Mouse (Mus musculus) yolk sac, embryonic 10.5 days (tissue): ENCODE measurements around the gene Tln1.
"Not testable (repeated sequence)": the region's sequence is repeated elsewhere in the genome, so short reads cannot be mapped to it uniquely, and the experiment has no call there.

Source experiments
- DNase-seq: peaks from one replicate; pipeline ENCODE4 v3.0.0-alpha.2; 2017; ENCODE audit warnings: low spot score

Tln1 gene

DNA sequence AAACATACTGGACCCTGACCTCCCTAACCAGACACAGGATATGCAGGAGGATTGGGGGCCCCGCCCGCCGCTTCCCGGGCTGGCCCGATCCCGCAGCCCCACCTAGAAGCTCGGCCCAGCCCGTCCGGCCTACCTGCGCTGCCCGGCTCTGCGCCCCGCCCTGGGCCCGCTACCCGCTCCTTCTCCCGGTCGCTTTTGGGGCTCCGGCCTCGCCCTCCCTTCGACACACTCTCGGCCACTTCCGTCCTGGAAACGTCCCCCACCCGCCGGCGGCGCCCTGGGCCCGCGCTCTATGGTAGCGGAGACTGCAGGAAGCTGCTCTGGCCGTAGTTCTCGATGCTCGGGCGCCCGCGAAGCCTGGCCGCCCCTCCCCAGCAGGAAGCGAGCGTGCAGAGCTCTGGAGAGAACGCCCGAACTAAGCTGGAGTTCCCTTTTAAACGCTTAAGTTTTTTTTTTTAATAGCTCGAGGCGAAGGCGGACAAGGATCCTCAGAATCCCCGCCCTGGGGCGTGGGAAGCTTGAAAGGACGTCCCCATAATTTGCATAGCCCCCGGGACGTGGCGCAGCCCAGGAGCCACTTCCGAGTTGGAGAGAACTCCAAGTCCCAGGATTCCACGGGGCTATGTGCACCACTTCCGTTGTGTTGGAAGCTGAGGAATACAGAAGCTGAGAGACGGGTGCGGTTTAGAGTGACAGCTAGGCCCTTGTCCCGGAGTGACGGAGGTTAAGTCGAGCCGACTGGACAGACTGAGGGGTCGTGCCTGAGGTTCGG is at the start of gene Tln1, which contains the start of gene Creb3:
Gene Tln1, minus strand, starts transcription at position 695 of the 772 bp plus-strand sequence.
Gene Creb3, plus strand, starts transcription at position 336 of the 772 bp plus-strand sequence.
- DNase-seq = peak; percentile 97

DNA sequence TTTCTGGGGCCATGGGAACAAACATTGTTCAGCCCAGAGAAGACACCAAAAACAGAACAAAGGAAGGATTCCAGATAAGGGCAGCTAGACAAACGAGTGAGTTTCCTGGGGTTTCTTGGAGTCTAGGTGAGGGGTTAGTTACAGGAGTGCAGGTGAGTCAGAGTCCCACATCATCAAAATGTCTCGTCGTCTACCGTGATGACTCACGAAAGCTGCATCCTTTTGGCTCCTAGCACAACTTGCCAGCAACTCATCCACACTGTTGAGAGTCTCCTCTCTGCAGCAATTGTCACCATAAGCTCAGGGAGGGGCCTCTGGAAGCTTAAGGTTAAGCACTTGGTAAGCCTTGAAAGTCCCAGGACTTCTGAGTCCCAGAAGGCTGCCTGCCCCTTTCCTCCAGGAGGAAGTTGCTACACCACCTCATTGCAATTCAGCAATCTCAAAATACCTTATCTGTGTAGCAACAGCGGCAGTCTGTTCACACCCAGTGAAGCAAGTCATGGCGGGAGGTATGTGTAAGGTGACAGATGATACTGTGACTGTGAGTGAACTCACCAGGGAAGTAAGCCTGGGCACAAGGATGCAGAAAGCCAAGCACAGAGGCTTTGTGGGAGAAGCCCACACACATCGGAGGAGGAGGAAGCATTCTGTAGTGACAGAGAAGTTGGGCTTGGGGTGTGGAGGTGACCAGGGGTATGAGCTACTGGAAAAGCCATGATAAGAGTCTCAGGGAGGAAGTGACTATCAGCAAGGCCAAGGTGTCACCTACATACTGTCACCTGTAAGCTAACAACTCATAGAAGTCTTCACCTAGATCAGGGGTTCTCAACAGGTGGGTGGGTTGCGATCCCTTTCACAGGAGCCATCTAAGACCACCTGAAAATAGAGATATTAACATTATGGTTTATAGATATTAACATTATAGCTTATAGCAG is 42.5 kb upstream of the Tln1 start:
- DNase-seq = no peak

DNA sequence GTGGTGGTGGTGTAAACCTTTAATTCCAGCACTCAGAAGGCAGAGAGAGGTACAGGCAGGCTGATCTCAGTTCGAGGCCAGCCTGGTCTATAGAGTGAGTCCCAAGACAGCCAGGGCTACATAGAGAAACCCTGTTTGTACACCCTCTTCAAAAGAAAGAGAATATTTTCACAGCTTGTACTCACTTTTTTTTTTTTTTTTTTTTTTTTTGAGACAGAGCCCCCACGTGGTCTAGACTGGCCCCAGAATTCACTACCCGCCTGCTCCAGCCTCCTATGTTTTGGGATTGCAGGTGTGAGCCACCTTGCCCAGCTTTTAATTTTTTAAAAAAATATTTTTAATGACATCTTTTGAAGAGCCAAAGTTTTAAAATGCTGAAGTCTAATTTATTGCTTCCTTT is 41.6 kb upstream of the Tln1 start:
- DNase-seq = no peak

DNA sequence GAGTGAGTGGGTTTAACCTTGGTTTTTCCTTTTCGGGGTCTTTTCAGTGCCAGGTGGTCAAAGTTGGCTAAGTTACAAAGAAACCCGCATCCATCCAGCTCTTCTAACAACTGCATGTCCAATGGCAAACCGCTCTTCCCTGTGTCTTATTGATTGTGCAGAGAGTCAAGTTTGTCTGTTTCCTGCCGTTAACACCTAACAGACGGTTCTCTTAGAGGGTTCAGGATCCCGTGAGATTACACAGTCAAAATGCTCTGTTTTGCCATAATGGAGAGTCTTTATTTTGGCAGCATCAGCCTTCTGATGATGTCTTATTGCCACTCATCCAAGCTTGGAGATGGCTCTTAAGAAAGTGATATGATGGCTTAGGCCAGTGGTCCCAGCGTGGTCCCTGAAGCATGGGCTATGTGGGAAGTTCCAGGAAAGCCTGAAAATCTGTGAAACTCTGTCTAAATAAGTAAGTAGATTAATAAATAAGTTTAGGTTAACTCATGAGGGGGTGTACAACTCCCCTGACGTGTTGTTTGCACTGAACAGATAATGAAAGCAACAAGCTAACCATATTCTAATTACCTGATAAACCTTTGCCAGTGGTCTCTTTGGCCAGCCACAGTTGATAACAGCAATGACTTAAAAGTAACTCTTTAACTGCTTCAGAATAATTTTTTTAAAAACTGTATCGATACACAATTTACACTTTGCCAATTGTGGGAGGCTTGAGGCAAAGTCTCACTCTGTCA is 37.9 kb upstream of the Tln1 start:
- no peak for DNase-seq

DNA sequence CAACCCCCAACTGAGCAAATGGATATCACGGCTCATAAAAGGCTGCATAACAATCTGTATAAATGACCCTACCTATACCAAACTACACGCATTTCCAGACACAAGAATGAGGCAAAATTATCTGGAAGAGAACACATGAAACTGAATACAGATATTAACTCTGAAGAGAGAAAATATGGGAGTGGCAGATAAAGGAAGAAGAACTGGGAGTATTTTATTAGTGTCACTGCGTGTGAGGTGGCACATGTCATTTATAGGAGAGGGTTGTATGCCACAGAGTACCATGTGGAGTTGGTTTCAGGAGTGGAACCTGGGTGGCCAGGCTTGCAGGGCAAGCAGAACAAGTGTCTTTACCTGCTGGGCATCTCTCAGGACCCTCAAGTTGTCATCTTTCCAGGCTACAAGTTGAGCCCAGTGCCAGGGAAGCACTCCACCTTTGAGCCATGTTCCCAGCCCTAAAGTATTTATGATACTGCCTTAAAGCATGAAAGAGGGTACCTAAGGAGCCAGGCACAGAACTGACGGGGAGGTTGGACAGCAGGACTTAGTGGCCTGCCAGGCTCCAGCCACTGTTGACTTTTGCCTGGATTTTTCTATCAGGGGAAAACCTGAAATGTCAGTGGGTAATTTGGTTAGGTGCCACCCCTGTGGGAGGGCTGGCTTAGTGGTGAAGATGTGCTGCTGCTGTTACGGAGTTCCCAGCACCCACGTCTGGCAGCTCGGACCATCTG is 36.3 kb upstream of the Tln1 start:
- DNase-seq = no peak

DNA sequence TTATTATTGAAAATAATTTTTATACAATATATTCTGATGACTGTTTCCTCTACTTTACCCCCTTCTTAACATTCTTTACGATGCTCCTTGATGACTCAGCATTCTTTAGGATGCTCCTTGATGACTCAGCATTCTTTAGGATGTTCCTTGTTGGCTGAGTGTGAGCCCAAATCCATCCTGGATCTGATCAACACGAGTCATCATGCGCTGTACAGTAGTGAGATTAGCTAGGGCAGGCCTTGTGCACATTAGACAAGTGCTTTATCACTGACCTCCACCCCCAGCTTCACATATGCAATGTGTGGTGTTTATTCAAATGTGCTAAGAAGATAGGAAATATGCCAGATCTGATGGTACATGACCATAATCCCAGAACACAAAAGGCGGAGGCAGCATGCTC is 35.7 kb upstream of the Tln1 start:
- no peak for DNase-seq

DNA sequence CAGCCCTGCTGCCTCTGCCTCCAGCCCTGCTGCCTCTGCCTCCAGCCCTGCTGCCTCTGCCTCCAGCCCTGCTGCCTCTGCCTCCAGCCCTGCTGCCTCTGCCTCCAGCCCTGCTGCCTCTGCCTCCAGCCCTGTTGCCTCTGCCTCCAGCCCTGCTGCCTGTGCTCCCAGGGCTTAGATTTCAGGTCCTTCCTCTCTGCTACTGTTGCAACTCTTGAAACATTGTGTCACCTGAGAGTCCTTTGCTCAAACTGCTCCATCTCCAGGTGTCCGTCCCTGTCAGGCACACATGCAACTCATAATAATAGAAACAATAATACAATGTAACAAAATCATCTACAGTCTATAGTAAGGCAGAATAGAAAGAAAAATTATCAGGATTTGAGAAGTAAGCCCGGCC is 34.1 kb upstream of the Tln1 start:
- DNase-seq = not testable (repeated sequence)

DNA sequence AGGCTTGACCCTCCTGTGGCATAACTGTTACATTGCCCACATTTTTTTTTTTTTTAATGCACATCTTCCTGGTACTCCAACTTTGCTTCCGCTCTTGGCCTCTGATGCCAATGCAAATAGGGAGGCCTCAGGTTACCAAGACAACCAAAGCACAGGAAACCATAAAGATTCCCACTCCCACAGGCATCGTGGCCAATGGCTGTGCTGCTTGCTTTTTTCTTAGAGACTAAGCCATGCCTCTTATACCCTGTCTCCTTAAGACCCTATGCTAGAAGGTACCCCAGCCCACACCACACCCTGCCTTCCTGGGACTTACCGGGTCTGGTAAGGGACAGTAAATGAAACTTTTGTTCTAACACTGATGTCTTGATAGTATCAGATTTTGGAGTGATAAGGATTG is 31.0 kb upstream of the Tln1 start:
- DNase-seq = no peak

DNA sequence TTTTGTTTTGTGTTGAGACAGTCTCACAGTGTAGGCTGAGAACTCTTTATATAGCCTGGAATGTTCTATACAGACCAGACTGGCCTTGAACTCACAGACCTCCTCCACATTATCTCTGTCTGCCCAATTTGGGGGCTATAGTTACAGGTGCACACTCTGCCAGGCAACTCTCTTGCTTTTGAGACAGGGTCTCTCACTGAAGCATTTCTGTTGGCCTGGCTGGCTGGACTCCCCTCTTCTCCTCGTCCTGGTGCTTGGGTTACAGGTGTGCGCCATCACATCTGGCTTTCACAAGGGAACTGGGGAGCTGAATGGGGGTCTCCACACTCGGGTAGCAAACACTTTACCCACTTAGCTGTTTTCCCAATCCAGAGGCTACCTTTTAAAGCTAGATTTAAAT is 29.5 kb upstream of the Tln1 start:
- no peak for DNase-seq

DNA sequence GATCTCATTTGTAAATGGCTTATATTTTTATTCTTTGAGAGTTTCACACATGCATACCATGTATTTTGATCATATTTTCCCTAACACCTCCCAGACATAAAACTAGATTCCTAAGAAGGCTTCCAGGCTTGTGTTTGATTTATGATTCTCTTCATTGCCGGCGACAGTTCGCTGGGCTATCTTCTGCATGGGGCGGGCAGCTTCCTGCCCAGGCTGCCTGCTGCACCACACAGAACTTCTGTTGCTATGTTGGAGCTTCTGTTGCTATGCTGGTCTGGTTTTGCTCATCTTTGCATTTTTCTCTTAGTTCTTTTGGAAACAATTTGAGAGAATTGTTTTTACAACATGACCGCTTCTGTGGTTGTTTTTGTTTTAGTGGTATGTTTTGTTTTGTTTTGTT is 29.1 kb upstream of the Tln1 start:
- DNase-seq = no peak

DNA sequence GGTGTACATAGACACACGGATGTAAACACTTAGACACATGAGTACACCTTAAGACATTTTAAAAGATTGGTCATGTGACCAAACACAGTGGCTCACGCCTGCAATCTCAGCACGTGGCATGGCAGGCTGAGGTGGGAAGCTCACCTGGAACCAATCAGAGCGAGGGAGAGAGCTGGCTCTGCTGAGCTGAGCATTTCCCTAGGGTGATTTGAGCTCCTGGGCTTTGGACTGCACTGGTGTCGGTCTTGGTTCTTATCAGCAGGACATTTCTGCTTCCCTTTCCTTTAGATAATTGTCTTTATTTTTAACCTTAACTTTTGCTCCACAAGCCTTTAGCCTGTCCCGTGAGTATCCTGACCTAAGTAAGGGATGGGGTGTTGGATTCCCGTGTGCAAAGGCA is 25.2 kb upstream of the Tln1 start:
- no peak for DNase-seq

DNA sequence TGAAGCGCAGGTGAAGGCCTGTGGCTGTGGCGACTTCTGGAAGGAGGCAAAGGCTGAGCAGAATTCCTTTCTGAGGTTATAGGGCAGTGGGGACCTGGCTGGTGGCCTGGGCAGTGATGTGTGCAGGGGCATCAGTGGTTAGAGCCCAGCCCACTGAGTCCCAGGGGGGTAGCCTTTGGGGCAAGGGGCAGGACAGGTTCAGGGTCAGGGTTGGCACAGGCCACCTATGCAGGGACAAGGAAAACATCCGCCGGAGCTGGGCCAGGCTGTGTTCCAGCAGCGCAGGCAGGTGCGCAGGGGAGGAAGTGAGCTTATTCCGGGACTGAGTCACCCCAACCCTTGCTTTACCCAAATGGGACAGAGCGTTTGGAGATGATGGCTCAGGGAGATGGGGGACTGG is 23.9 kb upstream of the Tln1 start:
- no peak for DNase-seq

DNA sequence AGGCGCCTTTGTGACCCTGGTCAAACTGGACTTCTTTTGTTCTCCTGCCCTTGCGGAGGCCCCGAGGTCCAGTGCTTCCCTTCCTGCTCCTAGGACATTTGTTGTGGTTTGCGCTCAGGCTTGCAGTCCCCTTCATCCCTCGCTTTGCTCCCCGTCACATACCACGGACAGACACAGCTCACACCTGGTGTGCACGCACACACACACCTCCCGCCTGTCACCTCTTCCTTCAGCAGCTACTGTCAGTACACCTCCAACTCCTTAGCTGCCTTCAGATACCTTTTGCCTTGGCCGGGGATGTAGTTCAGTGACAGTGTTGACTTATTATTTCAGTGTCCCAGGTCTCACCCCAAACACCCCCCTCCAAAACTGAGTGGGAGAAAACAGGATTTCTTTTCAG is 23.2 kb upstream of the Tln1 start:
- DNase-seq = no peak

DNA sequence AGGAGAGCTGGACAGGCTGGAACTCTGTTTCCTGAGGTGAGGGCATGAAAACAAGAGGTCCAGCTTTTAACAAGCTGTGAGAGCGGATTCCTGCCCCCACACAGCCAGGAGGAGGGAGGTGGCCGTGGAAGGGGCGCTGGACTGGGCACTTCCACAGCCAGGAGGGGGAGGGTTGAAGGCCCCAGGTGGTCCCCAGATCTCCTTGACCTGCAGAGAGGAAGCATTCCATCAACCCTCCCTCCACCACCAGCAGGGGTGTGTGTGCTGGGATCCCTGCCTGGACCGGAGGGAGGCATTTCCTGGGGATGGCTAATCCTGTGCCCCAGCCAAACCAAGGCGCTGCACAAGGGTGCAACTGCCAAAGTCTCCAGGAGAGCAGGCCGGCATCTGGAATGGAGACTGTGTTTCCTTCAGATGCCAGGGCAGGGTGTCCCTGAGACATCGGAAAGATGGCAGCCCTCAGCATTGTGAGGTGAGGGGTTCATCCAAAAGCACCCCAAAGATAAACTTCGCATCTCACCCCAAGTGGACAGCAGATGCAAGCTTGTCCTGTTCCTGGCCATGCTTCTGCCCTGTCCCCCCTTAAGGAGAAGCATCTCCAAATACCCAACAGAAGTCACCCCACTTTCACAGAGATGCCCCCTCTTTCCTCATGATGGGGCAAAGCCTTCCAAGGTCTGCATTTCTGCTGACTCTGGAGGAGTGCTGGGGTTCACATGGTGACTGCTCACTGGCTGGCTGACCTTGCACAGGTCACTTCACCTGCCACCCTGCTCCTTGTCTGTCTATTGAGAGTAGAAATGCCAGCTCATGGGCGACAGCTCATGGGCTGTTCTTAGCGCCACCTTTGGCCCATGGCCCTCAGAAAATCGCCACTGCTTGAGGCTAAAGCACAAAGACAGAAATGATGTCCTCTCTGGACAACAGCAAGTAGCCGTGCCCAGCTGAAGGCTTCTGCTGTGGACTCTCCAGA is 22.2 kb upstream of the Tln1 start, which contains the start of gene Msmp:
Gene Msmp, minus strand, starts transcription at position 51 of the 973 bp plus-strand sequence.
- DNase-seq = no peak

DNA sequence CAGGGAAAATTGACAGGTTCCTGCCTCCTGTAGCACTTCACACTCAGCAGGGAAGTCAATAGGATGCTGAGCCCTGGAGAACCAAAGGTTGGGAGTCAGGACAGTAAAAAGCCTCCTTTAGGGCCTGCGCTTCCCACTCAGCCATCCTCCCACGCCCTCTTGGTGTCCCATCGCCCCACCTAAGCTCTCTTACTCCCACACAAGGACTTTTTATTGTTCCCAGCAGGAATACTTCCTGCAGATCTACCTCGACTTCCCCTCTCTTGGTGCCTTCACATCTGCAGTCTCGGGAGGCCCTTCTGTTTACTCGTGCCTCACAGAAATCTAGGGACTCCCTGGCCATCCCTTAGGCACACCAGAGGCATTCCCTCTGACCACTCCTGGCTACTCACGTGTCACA is 20.9 kb upstream of the Tln1 start:
- no peak for DNase-seq

DNA sequence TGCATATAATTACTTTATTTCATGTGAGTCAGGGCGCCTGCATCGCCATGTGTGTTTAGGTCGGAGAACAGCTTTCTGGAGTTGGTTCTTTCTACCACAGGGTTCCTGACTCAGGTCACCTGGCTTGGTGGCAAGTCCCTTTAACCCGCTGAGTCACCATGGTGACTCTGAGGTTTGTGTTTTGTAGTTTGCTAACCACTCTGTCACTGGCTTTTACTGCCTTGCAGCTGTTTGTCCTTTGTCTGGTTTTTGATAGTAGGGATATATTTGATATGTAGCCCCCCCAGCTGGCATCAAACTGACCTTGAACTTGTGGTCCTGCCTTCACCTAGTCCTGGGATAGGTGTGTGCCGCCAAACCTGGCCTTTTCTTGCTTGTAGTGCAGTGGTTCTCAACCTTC is 19.8 kb upstream of the Tln1 start:
- no peak for DNase-seq

DNA sequence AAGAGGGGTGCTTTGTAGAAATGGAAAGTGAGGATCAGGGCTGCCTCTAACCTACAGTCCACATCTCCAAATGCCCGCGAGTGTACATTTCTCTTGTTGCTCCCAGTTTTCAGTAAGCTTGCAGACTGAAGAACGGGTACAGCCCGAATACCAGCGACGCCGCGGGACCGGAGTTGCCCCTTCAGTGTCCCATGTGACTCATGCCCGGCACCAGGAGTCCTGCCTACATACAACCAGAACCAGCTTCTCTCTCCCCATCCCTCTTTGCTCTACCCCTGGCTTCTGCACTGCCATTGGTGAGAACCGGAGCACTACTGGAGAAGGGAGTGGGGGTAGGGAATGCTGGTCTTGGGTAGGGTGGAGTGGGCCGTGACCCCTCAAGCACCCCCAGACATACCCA is 18.9 kb upstream of the Tln1 start:
- no peak for DNase-seq

DNA sequence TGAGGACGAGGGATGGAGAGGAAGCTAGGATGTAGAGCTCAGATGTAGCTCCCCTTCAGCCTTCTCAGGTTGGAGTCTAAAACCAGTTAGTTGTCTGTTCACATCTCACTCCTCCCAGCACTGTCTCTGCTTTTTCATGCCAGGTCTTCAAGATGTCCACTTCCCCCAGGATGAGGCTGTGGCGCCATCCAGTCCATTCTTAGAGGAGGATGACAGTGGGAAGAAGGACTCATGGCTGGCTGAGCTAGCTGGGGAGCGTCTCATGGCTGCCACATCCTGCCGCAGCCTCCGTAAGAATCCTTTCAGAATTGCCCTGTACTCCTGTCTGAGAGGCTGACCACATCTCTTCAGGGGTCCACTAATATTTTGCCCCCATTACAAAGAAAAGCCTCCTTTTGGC is 18.2 kb upstream of the Tln1 start:
- no peak for DNase-seq

DNA sequence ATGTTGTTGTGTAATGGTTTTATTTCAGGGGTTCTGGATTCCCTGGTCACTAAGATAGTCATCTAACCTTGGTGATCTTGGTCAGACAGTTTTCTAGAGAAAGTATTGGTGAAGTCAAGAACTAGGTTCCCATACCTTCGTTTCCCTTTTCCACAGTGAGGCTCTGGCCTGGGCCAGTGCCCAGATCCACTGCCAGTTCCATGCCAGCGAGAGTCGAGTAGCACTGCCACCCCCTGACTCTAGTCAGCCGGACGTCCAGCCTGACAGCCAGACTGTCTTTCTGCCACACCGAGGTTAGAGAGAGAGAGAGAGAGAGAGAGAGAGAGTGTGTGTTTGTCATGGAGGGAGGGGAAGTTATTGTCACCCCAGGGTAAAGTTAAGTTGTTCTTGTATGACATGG is 17.2 kb upstream of the Tln1 start:
- no peak for DNase-seq

DNA sequence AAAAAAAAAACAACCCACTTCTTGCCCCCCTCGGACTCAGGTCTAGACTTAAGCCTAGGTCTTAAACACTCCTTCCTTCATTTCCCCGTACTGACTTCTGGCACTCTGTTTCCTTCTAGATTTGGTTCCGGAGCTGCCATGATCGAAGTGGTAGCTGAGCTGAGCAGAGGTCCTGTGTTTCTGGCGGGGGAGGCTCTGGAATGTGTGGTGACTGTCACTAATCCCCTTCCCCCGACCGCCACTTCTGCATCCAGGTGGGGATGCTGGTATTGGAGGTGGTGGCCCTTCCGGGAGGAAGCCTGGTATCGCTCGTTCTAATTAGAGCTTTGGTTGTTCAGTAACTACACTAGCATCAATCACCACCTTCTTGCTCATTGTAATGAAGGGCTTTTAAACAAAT is 16.8 kb upstream of the Tln1 start:
- DNase-seq = no peak
